Mouse (Mus musculus) lung, embryonic 14.5 days (tissue): ENCODE measurements around the gene Ell2. TPM values are rescaled to one million over a fixed set of nuclear protein-coding genes. Genes with fewer than 3 reads are reported as not detected.
A peak's percentile ranks its signal among the peaks of the same experiment; 100 is the strongest.

Experiments used
- ATAC-seq: fragments of 200-750 bp; cut with Nextera tagmentation; 2 replicates; pipeline ENCODE4 v1.8.0; 2017; ENCODE audit warnings: mild to moderate bottlenecking, moderate TSS enrichment, moderate library complexity; ENCODE audit not compliant: insufficient read depth
- DNase-seq: peaks from one replicate; pipeline ENCODE4 v3.0.0-alpha.2; 2015
- H3K27ac ChIP-seq: fragments of 300-500 bp; sonication (generic); 2 replicates; pipeline ENCODE4 v1.5.1; 2014; ENCODE audit warnings: low read depth, mild to moderate bottlenecking, moderate library complexity
- H3K27me3 ChIP-seq: fragments of 300-500 bp; sonication (generic); 2 replicates; pipeline ENCODE4 v1.6.1; 2014; ENCODE audit warnings: low read length, control low read depth; ENCODE audit not compliant: insufficient read depth
- H3K36me3 ChIP-seq: fragments of 300-500 bp; sonication (generic); 2 replicates; pipeline ENCODE4 v1.6.1; 2014; ENCODE audit warnings: control low read depth; ENCODE audit not compliant: insufficient read depth
- H3K4me1 ChIP-seq: fragments of 300-500 bp; sonication (generic); 2 replicates; pipeline ENCODE4 v1.6.1; 2014; ENCODE audit warnings: antibody characterized with exemption, control low read depth; ENCODE audit not compliant: insufficient read depth
- H3K4me2 ChIP-seq: fragments of 300-500 bp; sonication (generic); 2 replicates; pipeline ENCODE4 v1.6.1; 2014; ENCODE audit warnings: mild to moderate bottlenecking
- H3K4me3 ChIP-seq: fragments of 300-500 bp; sonication (generic); 2 replicates; pipeline ENCODE4 v1.5.1; 2014; ENCODE audit warnings: low read depth, low read length
- H3K9ac ChIP-seq: fragments of 300-500 bp; sonication (generic); 2 replicates; pipeline ENCODE4 v1.6.1; 2014
- H3K9me3 ChIP-seq: fragments of 300-500 bp; sonication (generic); 2 replicates; pipeline ENCODE4 v1.6.1; 2016; ENCODE audit warnings: low read depth, low read length, control low read depth
- CTCF ChIP-seq: IDR thresholded peaks from 2 replicates; pipeline ENCODE4 v1.5.1; 2016; ENCODE audit warnings: antibody characterized with exemption, low read depth
- WGBS: fragments of 180-500 bp; shearing (Covaris S2); extraction: QIAGEN DNeasy Blood & Tissue Kit; methylation state at CpG from one replicate; pipeline ENCODE4 v1.1.7; 2014; 5-methylcytosine and 5-hydroxymethylcytosine counted together
- polyA plus RNA-seq: library from polyadenylated mRNA; unstranded; fragments of >200 nt; fragmentation: Nextera tagmentation; extraction: Ambion mirVana; gene quantifications from 2 replicates; pipeline ENCODE4 v1.2.1, GENCODE M21; 2014

Gene Ell2
- 3.7 and 5.6 TPM in 2 replicates for polyA plus RNA-seq

- ATAC-seq, result no peak
- peak within 1 kb of the TSS; percentile 74 for H3K4me2 ChIP-seq
- 0 out of 2 replicates have a peak, but pooled peaks cover 5% of the 10 kb centered on the region for H3K27me3 ChIP-seq
- no peak for DNase-seq
- peak within 1 kb of the TSS; percentile 74 for H3K9ac ChIP-seq
- H3K4me3 ChIP-seq, result peak within 1 kb of the TSS; percentile 73
- peak within 1 kb of the TSS; percentile 83 for H3K27ac ChIP-seq
- TF ChIP-seq CTCF, result no peak
- WGBS, result 97% methylated on average over 1 of the region's 1 CpGs
- no peaks in the 10 kb centered on the region for H3K9me3 ChIP-seq
- peaks cover 3% of the 10 kb centered on the region; the same call in 1 of the 2 replicates for H3K4me1 ChIP-seq
- H3K36me3 ChIP-seq, result no peaks in the 10 kb centered on the region
Observed at GRCm38 (mm10) chr13:75706457-75706856, at the start of gene Ell2. Ell2 (plus strand) TSS chr13:75706757.

GRCm38 (mm10) chr13:75685438-75685837 lies 21.1 kb upstream of the Ell2 start:
- Histone ChIP-seq H3K27me3 (no peaks in the 10 kb centered on the region), H3K9ac (no peak overlapping the region), H3K4me2 (no peak overlapping the region), H3K27ac (no peak overlapping the region), H3K4me1 (no peaks in the 10 kb centered on the region), H3K9me3 (no peaks in the 10 kb centered on the region), H3K36me3 (no peaks in the 10 kb centered on the region), H3K4me3 (no peak overlapping the region)
- ATAC-seq (no peak), DNase-seq (no peak)
- TF ChIP-seq CTCF, result no peak
- WGBS, result 43% methylated on average over 3 of the region's 3 CpGs

GRCm38 (mm10) chr13:75686995-75687394 lies 19.6 kb upstream of the Ell2 start:
- ATAC-seq (no peak), DNase-seq (no peak)
- Histone ChIP-seq H3K4me3 (no peak overlapping the region), H3K27me3 (no peaks in the 10 kb centered on the region), H3K36me3 (no peaks in the 10 kb centered on the region), H3K4me1 (no peaks in the 10 kb centered on the region), H3K9me3 (no peaks in the 10 kb centered on the region), H3K9ac (no peak overlapping the region), H3K4me2 (no peak overlapping the region), H3K27ac (no peak overlapping the region)
- 82% methylated on average over 4 of the region's 4 CpGs for WGBS
- TF ChIP-seq CTCF, result no peak

- TF ChIP-seq CTCF, result no peak
- DNase-seq (no peak), ATAC-seq (no peak)
Observed at GRCm38 (mm10) chr13:75691625-75692024, 14.9 kb upstream of the Ell2 start.

GRCm38 (mm10) chr13:75693081-75693480 lies 13.5 kb upstream of the Ell2 start:
- H3K27ac ChIP-seq, result no peak overlapping the region
- H3K27me3 ChIP-seq, result no peaks in the 10 kb centered on the region
- no peaks in the 10 kb centered on the region for H3K4me1 ChIP-seq
- no peak overlapping the region for H3K4me3 ChIP-seq
- ATAC-seq (no peak), DNase-seq (no peak)
- H3K9ac ChIP-seq, result no peak overlapping the region
- TF ChIP-seq CTCF, result no peak
- H3K9me3 ChIP-seq, result no peaks in the 10 kb centered on the region
- H3K36me3 ChIP-seq, result no peaks in the 10 kb centered on the region
- H3K4me2 ChIP-seq, result no peak overlapping the region

More at GRCm38 (mm10) chr13:75691625-75692024, 14.9 kb upstream of the Ell2 start:
- Histone ChIP-seq H3K4me2 (no peak overlapping the region), H3K4me3 (no peak overlapping the region), H3K4me1 (no peaks in the 10 kb centered on the region), H3K9ac (no peak overlapping the region), H3K27ac (no peak overlapping the region), H3K36me3 (no peaks in the 10 kb centered on the region), H3K9me3 (no peaks in the 10 kb centered on the region), H3K27me3 (no peaks in the 10 kb centered on the region)

- ATAC-seq (no peak), DNase-seq (no peak)
- Histone ChIP-seq H3K27ac (no peak overlapping the region), H3K36me3 (no peaks in the 10 kb centered on the region), H3K4me2 (no peak overlapping the region), H3K4me1 (no peaks in the 10 kb centered on the region), H3K9me3 (no peaks in the 10 kb centered on the region), H3K27me3 (no peaks in the 10 kb centered on the region), H3K4me3 (no peak overlapping the region), H3K9ac (no peak overlapping the region)
- WGBS, result 57% methylated on average over 5 of the region's 5 CpGs
- no peak for TF ChIP-seq CTCF
Observed at GRCm38 (mm10) chr13:75702814-75703213, 3.7 kb upstream of the Ell2 start.

GRCm38 (mm10) chr13:75706882-75707816 lies 592 bp downstream of the Ell2 start:
- peak overlapping the region; percentile 74 for H3K9ac ChIP-seq
- H3K9me3 ChIP-seq, result no peaks in the 10 kb centered on the region
- DNase-seq, result peak; percentile 95
- peak; percentile 100 for ATAC-seq
- H3K4me2 ChIP-seq, result peak overlapping the region; percentile 74
- H3K27me3 ChIP-seq, result 0 out of 2 replicates have a peak, but pooled peaks cover 5% of the 10 kb centered on the region
- H3K27ac ChIP-seq, result peak overlapping the region; percentile 83
- TF ChIP-seq CTCF, result 0 out of 2 replicates have a peak, but pooled peaks have one; percentile 31
- WGBS, result 5% methylated on average over 64 of the region's 64 CpGs
- peaks cover 3% of the 10 kb centered on the region; the same call in 1 of the 2 replicates for H3K4me1 ChIP-seq
- no peaks in the 10 kb centered on the region for H3K36me3 ChIP-seq
- H3K4me3 ChIP-seq, result peak overlapping the region; percentile 73
